Mouse (Mus musculus) forebrain, embryonic 11.5 days (tissue): Measurements from ENCODE around the gene BC030867. TPM values are rescaled to one million over a fixed set of nuclear protein-coding genes. Genes with fewer than 3 reads are reported as not detected.
A peak's percentile ranks its signal among the peaks of the same experiment; 100 is the strongest.

Experiments used
- ATAC-seq: fragments of 200-750 bp; cut with Nextera tagmentation; replicated peaks from 2 replicates; pipeline ENCODE4 v1.8.0; 2017; ENCODE audit warnings: moderate TSS enrichment; ENCODE audit not compliant: low FRiP score
- DNase-seq: peaks from one replicate; pipeline ENCODE4 v3.0.0-alpha.2; 2017; ENCODE audit warnings: low spot score
- H3K27ac ChIP-seq: fragments of 300-500 bp; sonication (generic); 2 replicates; pipeline ENCODE4 v1.5.1; 2014; ENCODE audit warnings: low read depth, low read length
- H3K27me3 ChIP-seq: fragments of 300-500 bp; sonication (generic); 2 replicates; pipeline ENCODE4 v1.6.1; 2014; ENCODE audit warnings: mild to moderate bottlenecking, low read length, mixed read lengths; ENCODE audit not compliant: control insufficient read depth, insufficient read depth
- H3K36me3 ChIP-seq: fragments of 300-500 bp; sonication (generic); 2 replicates; pipeline ENCODE4 v1.6.1; 2014; ENCODE audit warnings: mild to moderate bottlenecking, low read length, moderate library complexity, mixed read lengths; ENCODE audit not compliant: control insufficient read depth, insufficient read depth
- H3K4me1 ChIP-seq: fragments of 300-500 bp; sonication (generic); replicated peaks from 2 replicates; pipeline ENCODE4 v1.6.1; 2014; ENCODE audit warnings: low read length, mixed read lengths; ENCODE audit not compliant: control insufficient read depth, insufficient read depth
- H3K4me2 ChIP-seq: fragments of 300-500 bp; sonication (generic); 2 replicates; pipeline ENCODE4 v1.6.1; 2014; ENCODE audit warnings: low read depth, mild to moderate bottlenecking, low read length, moderate library complexity, mixed read lengths; ENCODE audit not compliant: severe bottlenecking
- H3K4me3 ChIP-seq: fragments of 300-500 bp; sonication (generic); 2 replicates; pipeline ENCODE4 v1.5.1; 2014; ENCODE audit warnings: low read depth, low read length
- H3K9ac ChIP-seq: fragments of 300-500 bp; sonication (generic); 2 replicates; pipeline ENCODE4 v1.6.1; 2014; ENCODE audit warnings: low read length
- H3K9me3 ChIP-seq: fragments of 300-500 bp; sonication (generic); 2 replicates; pipeline ENCODE4 v1.6.1; 2016; ENCODE audit warnings: low read length, mixed read lengths; ENCODE audit not compliant: control insufficient read depth
- WGBS: fragments of 180-500 bp; shearing (Covaris S2); extraction: QIAGEN DNeasy Blood & Tissue Kit; methylation state at CpG from one replicate; pipeline ENCODE4 v1.1.7; 2014; 5-methylcytosine and 5-hydroxymethylcytosine counted together
- polyA plus RNA-seq: library from polyadenylated mRNA; unstranded; fragments of >200 nt; fragmentation: Nextera tagmentation; extraction: Ambion mirVana; gene quantifications from 2 replicates; pipeline ENCODE4 v1.2.1, GENCODE M21; 2014

BC030867 gene
- polyA plus RNA-seq, 1 experiment from 2014 or later, result 23.5 TPM

- no peak overlapping the region for H3K4me3 ChIP-seq
- 87% methylated on average over 8 of the region's 8 CpGs for WGBS
- peaks cover 7% of the 10 kb centered on the region; the same call in 1 of the 2 replicates for H3K36me3 ChIP-seq
- no peaks in the 10 kb centered on the region for H3K27me3 ChIP-seq
- H3K27ac ChIP-seq, result no peak overlapping the region
- no peaks in the 10 kb centered on the region for H3K9me3 ChIP-seq
- DNase-seq, result no peak
- no peak for ATAC-seq
- no peak overlapping the region for H3K9ac ChIP-seq
- H3K4me1 ChIP-seq, result 0 out of 2 replicates have a peak, but pooled peaks cover 2% of the 10 kb centered on the region
- no peak overlapping the region for H3K4me2 ChIP-seq
Measured at GRCm38 (mm10) chr11:102287485-102287884, 38.8 kb downstream of the BC030867 start.

GRCm38 (mm10) chr11:102288027-102288804, 39.5 kb downstream of the BC030867 start:
- H3K27ac ChIP-seq, result no peak overlapping the region
- no peak overlapping the region for H3K4me2 ChIP-seq
- H3K9me3 ChIP-seq, result no peaks in the 10 kb centered on the region
- no peak overlapping the region for H3K4me3 ChIP-seq
- ATAC-seq (no peak), DNase-seq (no peak)
- no peak overlapping the region for H3K9ac ChIP-seq
- WGBS, result 82% methylated on average over 8 of the region's 8 CpGs
- peaks cover 7% of the 10 kb centered on the region; the same call in 1 of the 2 replicates for H3K36me3 ChIP-seq
- 0 out of 2 replicates have a peak, but pooled peaks cover 2% of the 10 kb centered on the region for H3K4me1 ChIP-seq
- H3K27me3 ChIP-seq, result no peaks in the 10 kb centered on the region

- DNase-seq (no peak), ATAC-seq (no peak)
- Histone ChIP-seq H3K36me3 (peaks cover 7% of the 10 kb centered on the region; the same call in 1 of the 2 replicates), H3K4me3 (no peak overlapping the region), H3K9me3 (no peaks in the 10 kb centered on the region), H3K27ac (no peak overlapping the region), H3K27me3 (no peaks in the 10 kb centered on the region), H3K9ac (no peak overlapping the region), H3K4me1 (0 out of 2 replicates have a peak, but pooled peaks cover 2% of the 10 kb centered on the region), H3K4me2 (no peak overlapping the region)
- 80% methylated on average over 2 of the region's 2 CpGs for WGBS
Measured at GRCm38 (mm10) chr11:102288913-102289312, 40.2 kb downstream of the BC030867 start.

- Histone ChIP-seq H3K4me2 (no peak overlapping the region), H3K36me3 (peaks cover 7% of the 10 kb centered on the region; the same call in 1 of the 2 replicates), H3K4me1 (0 out of 2 replicates have a peak, but pooled peaks cover 2% of the 10 kb centered on the region), H3K27ac (no peak overlapping the region), H3K9ac (no peak overlapping the region), H3K27me3 (no peaks in the 10 kb centered on the region), H3K9me3 (no peaks in the 10 kb centered on the region), H3K4me3 (no peak overlapping the region)
- 59% methylated on average over 5 of the region's 6 CpGs for WGBS
- no peak for ATAC-seq
- DNase-seq, result no peak
Measured at GRCm38 (mm10) chr11:102289511-102290100, 40.9 kb downstream of the BC030867 start.

GRCm38 (mm10) chr11:102290141-102290540, 41.5 kb downstream of the BC030867 start:
- ATAC-seq (no peak), DNase-seq (no peak)
- H3K36me3 ChIP-seq, result peaks cover 7% of the 10 kb centered on the region; the same call in 1 of the 2 replicates
- WGBS, result 80% methylated on average over 4 of the region's 4 CpGs
- H3K4me2 ChIP-seq, result no peak overlapping the region
- no peak overlapping the region for H3K4me3 ChIP-seq
- H3K9ac ChIP-seq, result no peak overlapping the region
- H3K4me1 ChIP-seq, result peaks cover 4% of the 10 kb centered on the region
- H3K27ac ChIP-seq, result no peak overlapping the region
- H3K9me3 ChIP-seq, result no peaks in the 10 kb centered on the region
- H3K27me3 ChIP-seq, result no peaks in the 10 kb centered on the region

- H3K4me3 ChIP-seq, result no peak overlapping the region
- ATAC-seq (no peak), DNase-seq (no peak)
- H3K9me3 ChIP-seq, result no peaks in the 10 kb centered on the region
- peaks cover 3% of the 10 kb centered on the region for H3K4me1 ChIP-seq
- H3K27me3 ChIP-seq, result no peaks in the 10 kb centered on the region
- no peak overlapping the region for H3K9ac ChIP-seq
- no peak overlapping the region for H3K4me2 ChIP-seq
- H3K27ac ChIP-seq, result no peak overlapping the region
- peaks cover 7% of the 10 kb centered on the region; the same call in 1 of the 2 replicates for H3K36me3 ChIP-seq
- 89% methylated on average over 11 of the region's 11 CpGs for WGBS
Measured at GRCm38 (mm10) chr11:102291051-102291535, 42.4 kb downstream of the BC030867 start.

- H3K4me2 ChIP-seq, result no peak overlapping the region
- peaks cover 7% of the 10 kb centered on the region; the same call in 1 of the 2 replicates for H3K36me3 ChIP-seq
- DNase-seq (no peak), ATAC-seq (no peak)
- H3K4me1 ChIP-seq, result peaks cover 3% of the 10 kb centered on the region
- no peaks in the 10 kb centered on the region for H3K9me3 ChIP-seq
- H3K27ac ChIP-seq, result no peak overlapping the region
- H3K4me3 ChIP-seq, result no peak overlapping the region
- no peak overlapping the region for H3K9ac ChIP-seq
- no peaks in the 10 kb centered on the region for H3K27me3 ChIP-seq
- 96% methylated on average over 13 of the region's 13 CpGs for WGBS
Measured at GRCm38 (mm10) chr11:102293971-102294370, 45.3 kb downstream of the BC030867 start.

GRCm38 (mm10) chr11:102294416-102294815, 45.7 kb downstream of the BC030867 start:
- peaks cover 3% of the 10 kb centered on the region for H3K4me1 ChIP-seq
- no peak for DNase-seq
- peak overlapping the region; percentile 94; the same call in 1 of the 2 replicates for H3K9ac ChIP-seq
- WGBS, result 84% methylated on average over 5 of the region's 5 CpGs
- H3K27ac ChIP-seq, result no peak overlapping the region
- H3K4me2 ChIP-seq, result no peak overlapping the region
- peaks cover 7% of the 10 kb centered on the region; the same call in 1 of the 2 replicates for H3K36me3 ChIP-seq
- H3K4me3 ChIP-seq, result no peak overlapping the region
- no peaks in the 10 kb centered on the region for H3K9me3 ChIP-seq
- no peak for ATAC-seq
- no peaks in the 10 kb centered on the region for H3K27me3 ChIP-seq
